Mouse (Mus musculus): ENCODE results near the gene Cmbl. TPM values are rescaled to one million over a fixed set of nuclear protein-coding genes. Genes with fewer than 3 reads are reported as not detected.

The Cmbl gene
- polyA plus RNA-seq, 1 experiment from 2014 or later, result 6.5 TPM

Other genes with a start within 250 kb of the Cmbl start
- gene Ankrd33b, start 197.7 kb upstream of the Cmbl start, polyA plus RNA-seq (2014; fragmentation: Nextera tagmentation; extraction: Ambion mirVana), result 0.52 and 0.70 TPM in 2 replicates
- gene Ropn1l, start 111.7 kb upstream of the Cmbl start, polyA plus RNA-seq (2014; fragmentation: Nextera tagmentation; extraction: Ambion mirVana), result 2.1 and 3.2 TPM in 2 replicates
- 68.3 and 86.6 TPM in 2 replicates for gene March6, start 34.3 kb upstream of the Cmbl start, polyA plus RNA-seq (2014; fragmentation: Nextera tagmentation; extraction: Ambion mirVana)
- 646 and 673 TPM in 2 replicates for gene Cct5, start 36.4 kb downstream of the Cmbl start, polyA plus RNA-seq (2014; fragmentation: Nextera tagmentation; extraction: Ambion mirVana)
- gene Fam173b, start 36.5 kb downstream of the Cmbl start, polyA plus RNA-seq (2014; fragmentation: Nextera tagmentation; extraction: Ambion mirVana), result 11.5 and 13.3 TPM in 2 replicates

Measured in forebrain, embryonic 14.5 days (tissue).